Mouse (Mus musculus) spleen, adult 2 months (tissue): ENCODE results near the gene Tnfaip6.

Experiments
- CTCF ChIP-seq: fragments of 200-500 bp; IDR thresholded peaks from 2 replicates; pipeline ENCODE4 v1.5.1; 2011; ENCODE audit warnings: mild to moderate bottlenecking, inconsistent platforms; ENCODE audit not compliant: insufficient read depth, insufficient read length, insufficient replicate concordance; ENCODE audit errors: extremely low read depth
- POLR2A ChIP-seq: fragments of 200-500 bp; IDR thresholded peaks from 2 replicates; pipeline ENCODE4 v1.6.1; 2011; ENCODE audit warnings: low read depth, low read length, inconsistent platforms

DNA sequence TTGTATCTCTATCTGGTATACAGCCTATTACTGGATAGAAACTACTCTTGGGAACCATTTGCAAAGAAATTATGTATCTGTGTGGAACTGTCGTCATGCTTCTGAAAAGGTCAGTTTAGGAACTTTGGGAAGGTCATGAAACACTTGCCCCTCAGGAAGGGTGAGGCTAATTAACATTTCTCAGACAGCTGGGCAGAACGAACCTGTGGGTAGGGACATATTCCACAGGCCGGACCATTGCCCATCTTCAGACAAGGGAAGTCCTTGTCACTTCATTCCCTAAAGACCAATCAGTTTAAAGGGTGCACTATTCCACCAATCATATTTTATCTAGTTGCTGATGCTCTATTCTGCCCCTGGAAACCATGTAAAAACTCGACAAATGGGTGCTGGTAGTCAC lies 10.7 kb upstream of the Tnfaip6 start:
- no peak for TF ChIP-seq POLR2A
- TF ChIP-seq CTCF = no peak
